Mouse (Mus musculus): ENCODE data around the gene Gcc2. TPM values are rescaled to one million over a fixed set of nuclear protein-coding genes. Genes with fewer than 3 reads are reported as not detected.
A peak's percentile ranks its signal among the peaks of the same experiment; 100 is the strongest.

Gene Gcc2
- 71.4 and 75.8 TPM in 2 replicates for polyA plus RNA-seq (2014; fragmentation: Nextera tagmentation; extraction: Ambion mirVana)

DNA sequence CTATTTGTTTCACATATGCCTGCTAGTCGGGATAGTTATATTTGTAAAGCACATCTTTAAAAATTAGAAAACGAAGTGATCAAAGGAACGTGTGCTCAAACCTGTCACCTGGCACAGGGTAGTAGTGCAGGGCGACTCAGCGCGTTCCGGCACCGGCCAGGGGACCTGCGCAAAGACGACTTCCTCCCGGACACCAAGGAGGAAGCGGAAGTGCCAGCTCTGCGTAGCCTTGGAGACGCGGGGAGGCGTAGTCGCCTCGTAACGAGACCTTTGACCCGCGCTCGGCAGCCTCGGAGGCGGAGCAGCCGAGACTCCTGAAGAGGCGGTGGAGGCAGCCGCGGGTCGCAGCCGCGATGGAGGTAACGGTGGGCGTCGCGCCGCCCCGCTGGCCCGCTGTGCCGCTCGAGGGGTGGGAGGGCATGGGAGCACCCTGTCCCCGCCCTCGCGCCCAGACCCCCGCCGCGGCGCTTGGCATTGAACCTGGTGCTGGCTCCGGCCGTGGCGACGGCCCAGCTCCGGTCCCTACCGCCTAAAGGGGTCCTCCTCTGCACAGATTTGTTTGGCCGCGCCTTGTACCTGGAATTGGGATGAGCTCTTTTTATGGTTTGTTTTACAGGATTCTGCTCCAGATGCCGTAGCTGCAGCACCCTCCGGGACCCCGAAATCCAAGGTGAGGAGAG is at the start of gene Gcc2:
Gene Gcc2, plus strand, starts transcription at position 285 of the 680 bp plus-strand sequence.
- peaks cover 3% of the 10 kb centered on the region; the same call in 1 of the 2 replicates for H3K4me1 ChIP-seq (ENCODE audit: control insufficient read depth, insufficient read depth, low read length)
- peak within 1 kb of the TSS; percentile 49 for H3K27ac ChIP-seq (ENCODE audit: low read length)
- peaks cover 6% of the 10 kb centered on the region for H3K36me3 ChIP-seq (ENCODE audit: control insufficient read depth, insufficient read depth, low read length)
- ATAC-seq (ENCODE audit: insufficient number of reproducible peaks, insufficient read depth, low FRiP score, low read depth) = peak; percentile 97
- WGBS = under 1% methylated on average over 58 of the region's 58 CpGs
- H3K27me3 ChIP-seq (ENCODE audit: control insufficient read depth, insufficient read depth, low read length) = no peaks in the 10 kb centered on the region
- peak within 1 kb of the TSS; percentile 54 for H3K9ac ChIP-seq (replicated peaks; ENCODE audit: low read depth, low read length)
- peak within 1 kb of the TSS; percentile 60 for H3K4me3 ChIP-seq (ENCODE audit: low read depth, low read length)
- H3K4me2 ChIP-seq (replicated peaks; ENCODE audit: low read depth, low read length) = peak within 1 kb of the TSS; percentile 50
- H3K9me3 ChIP-seq (ENCODE audit: control insufficient read depth, low read depth, low read length) = no peaks in the 10 kb centered on the region

DNA sequence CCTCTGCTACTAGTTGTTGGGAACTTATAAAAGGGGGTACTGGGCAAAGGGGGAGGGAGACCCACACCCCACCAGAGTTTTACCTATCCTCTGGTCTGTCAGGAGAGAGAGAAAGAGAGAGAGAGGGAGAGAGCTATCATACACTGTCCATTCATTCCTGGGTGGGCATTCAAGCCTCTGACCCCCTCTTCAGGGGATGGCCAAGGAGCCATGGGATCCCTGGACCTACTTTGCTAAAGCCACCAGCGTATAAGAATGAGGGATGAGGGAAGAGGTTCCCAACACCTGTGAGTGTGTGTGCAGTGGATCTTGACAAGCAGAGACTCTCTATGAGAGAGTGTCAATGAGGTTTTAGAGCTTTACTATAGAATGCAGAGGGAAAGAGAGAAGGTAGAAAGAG is 49.3 kb upstream of the Gcc2 start:
- no peak for ATAC-seq (ENCODE audit: insufficient number of reproducible peaks, insufficient read depth, low FRiP score, low read depth)
- Histone ChIP-seq H3K4me2 (replicated peaks; ENCODE audit: low read depth, low read length) (no peak overlapping the region), H3K27me3 (ENCODE audit: control insufficient read depth, insufficient read depth, low read length) (no peaks in the 10 kb centered on the region), H3K27ac (ENCODE audit: low read length) (no peak overlapping the region), H3K36me3 (ENCODE audit: control insufficient read depth, insufficient read depth, low read length) (no peaks in the 10 kb centered on the region), H3K9ac (replicated peaks; ENCODE audit: low read depth, low read length) (no peak overlapping the region), H3K9me3 (ENCODE audit: control insufficient read depth, low read depth, low read length) (no peaks in the 10 kb centered on the region), H3K4me1 (ENCODE audit: control insufficient read depth, insufficient read depth, low read length) (no peaks in the 10 kb centered on the region), H3K4me3 (ENCODE audit: low read depth, low read length) (no peak overlapping the region)
- WGBS = 26% methylated on average over 1 of the region's 1 CpGs

GRCm38 (mm10) chr10:58206639-58207404 is 48.5 kb upstream of the Gcc2 start:
- Histone ChIP-seq H3K9me3 (ENCODE audit: control insufficient read depth, low read depth, low read length) (no peaks in the 10 kb centered on the region), H3K36me3 (ENCODE audit: control insufficient read depth, insufficient read depth, low read length) (no peaks in the 10 kb centered on the region), H3K9ac (replicated peaks; ENCODE audit: low read depth, low read length) (no peak overlapping the region), H3K27me3 (ENCODE audit: control insufficient read depth, insufficient read depth, low read length) (no peaks in the 10 kb centered on the region), H3K4me1 (ENCODE audit: control insufficient read depth, insufficient read depth, low read length) (no peaks in the 10 kb centered on the region), H3K4me2 (replicated peaks; ENCODE audit: low read depth, low read length) (no peak overlapping the region), H3K4me3 (ENCODE audit: low read depth, low read length) (no peak overlapping the region), H3K27ac (ENCODE audit: low read length) (no peak overlapping the region)
- 86% methylated on average over 4 of the region's 4 CpGs for WGBS
- ATAC-seq (ENCODE audit: insufficient number of reproducible peaks, insufficient read depth, low FRiP score, low read depth) = no peak

DNA sequence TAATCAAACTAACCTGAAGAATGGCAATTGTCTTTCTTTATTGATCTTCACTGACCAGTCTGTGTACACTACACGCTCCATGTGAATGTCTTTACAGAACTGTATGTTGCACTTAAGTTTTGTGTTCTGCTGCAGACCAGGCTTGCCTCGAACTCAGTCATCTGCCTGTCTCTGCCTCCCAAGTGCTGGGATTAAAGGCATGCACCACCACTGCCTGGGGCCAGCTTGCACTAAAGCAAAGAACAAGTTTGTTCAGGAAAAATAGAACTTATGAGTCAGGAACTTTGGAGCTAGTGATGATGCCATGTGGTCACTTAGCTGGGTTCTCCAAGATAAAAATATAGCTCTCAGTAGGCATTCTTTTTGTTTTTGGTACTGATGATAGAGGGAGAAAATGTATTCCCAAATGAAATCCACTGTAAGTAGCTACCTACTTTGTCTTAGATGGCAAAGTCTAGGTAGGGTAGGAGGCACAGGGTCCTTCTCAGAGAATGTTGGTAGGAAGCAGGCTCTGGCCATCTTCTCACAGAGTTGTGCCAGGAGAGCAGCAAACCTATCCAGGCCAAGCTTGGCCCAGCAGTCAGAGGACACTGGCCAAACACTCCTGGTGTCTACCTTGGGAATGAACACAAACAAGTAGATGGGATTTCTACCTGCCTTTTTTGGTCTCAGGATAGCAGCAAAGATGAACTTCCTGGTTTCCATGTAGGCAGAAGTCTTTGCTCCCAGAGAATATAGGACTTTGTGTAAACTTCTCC is 45.4 kb upstream of the Gcc2 start:
- WGBS = 66% methylated on average over 2 of the region's 2 CpGs
- H3K27me3 ChIP-seq (ENCODE audit: control insufficient read depth, insufficient read depth, low read length) = no peaks in the 10 kb centered on the region
- ATAC-seq (ENCODE audit: insufficient number of reproducible peaks, insufficient read depth, low FRiP score, low read depth) = no peak

GRCm38 (mm10) chr10:58210514-58210913 is 44.8 kb upstream of the Gcc2 start:
- H3K9ac ChIP-seq (replicated peaks; ENCODE audit: low read depth, low read length) = no peak overlapping the region

More for the DNA sequence above, 45.4 kb upstream of the Gcc2 start:
- no peak overlapping the region for H3K9ac ChIP-seq (replicated peaks; ENCODE audit: low read depth, low read length)
- H3K4me1 ChIP-seq (ENCODE audit: control insufficient read depth, insufficient read depth, low read length) = no peaks in the 10 kb centered on the region
- H3K36me3 ChIP-seq (ENCODE audit: control insufficient read depth, insufficient read depth, low read length) = no peaks in the 10 kb centered on the region
- H3K4me3 ChIP-seq (ENCODE audit: low read depth, low read length) = no peak overlapping the region
- no peak overlapping the region for H3K27ac ChIP-seq (ENCODE audit: low read length)
- no peaks in the 10 kb centered on the region for H3K9me3 ChIP-seq (ENCODE audit: control insufficient read depth, low read depth, low read length)
- H3K4me2 ChIP-seq (replicated peaks; ENCODE audit: low read depth, low read length) = no peak overlapping the region

GRCm38 (mm10) chr10:58211213-58211612 is 44.1 kb upstream of the Gcc2 start:
- no peaks in the 10 kb centered on the region for H3K27me3 ChIP-seq (ENCODE audit: control insufficient read depth, insufficient read depth, low read length)
- no peaks in the 10 kb centered on the region for H3K9me3 ChIP-seq (ENCODE audit: control insufficient read depth, low read depth, low read length)
- H3K4me1 ChIP-seq (ENCODE audit: control insufficient read depth, insufficient read depth, low read length) = no peaks in the 10 kb centered on the region
- 87% methylated on average over 2 of the region's 2 CpGs for WGBS
- no peak overlapping the region for H3K4me2 ChIP-seq (replicated peaks; ENCODE audit: low read depth, low read length)
- ATAC-seq (ENCODE audit: insufficient number of reproducible peaks, insufficient read depth, low FRiP score, low read depth) = no peak
- H3K9ac ChIP-seq (replicated peaks; ENCODE audit: low read depth, low read length) = no peak overlapping the region
- H3K36me3 ChIP-seq (ENCODE audit: control insufficient read depth, insufficient read depth, low read length) = no peaks in the 10 kb centered on the region
- H3K4me3 ChIP-seq (ENCODE audit: low read depth, low read length) = no peak overlapping the region
- no peak overlapping the region for H3K27ac ChIP-seq (ENCODE audit: low read length)

More at GRCm38 (mm10) chr10:58210514-58210913, 44.8 kb upstream of the Gcc2 start:
- 59% methylated on average over 1 of the region's 1 CpGs for WGBS
- no peaks in the 10 kb centered on the region for H3K27me3 ChIP-seq (ENCODE audit: control insufficient read depth, insufficient read depth, low read length)
- H3K36me3 ChIP-seq (ENCODE audit: control insufficient read depth, insufficient read depth, low read length) = no peaks in the 10 kb centered on the region
- no peak overlapping the region for H3K4me2 ChIP-seq (replicated peaks; ENCODE audit: low read depth, low read length)
- H3K4me1 ChIP-seq (ENCODE audit: control insufficient read depth, insufficient read depth, low read length) = no peaks in the 10 kb centered on the region
- H3K4me3 ChIP-seq (ENCODE audit: low read depth, low read length) = no peak overlapping the region
- H3K27ac ChIP-seq (ENCODE audit: low read length) = no peak overlapping the region
- no peak for ATAC-seq (ENCODE audit: insufficient number of reproducible peaks, insufficient read depth, low FRiP score, low read depth)
- H3K9me3 ChIP-seq (ENCODE audit: control insufficient read depth, low read depth, low read length) = no peaks in the 10 kb centered on the region

GRCm38 (mm10) chr10:58212230-58212629 is 43.1 kb upstream of the Gcc2 start:
- Histone ChIP-seq H3K4me1 (ENCODE audit: control insufficient read depth, insufficient read depth, low read length) (no peaks in the 10 kb centered on the region), H3K9ac (replicated peaks; ENCODE audit: low read depth, low read length) (no peak overlapping the region), H3K4me3 (ENCODE audit: low read depth, low read length) (no peak overlapping the region), H3K9me3 (ENCODE audit: control insufficient read depth, low read depth, low read length) (peaks cover 3% of the 10 kb centered on the region; the same call in 1 of the 2 replicates), H3K36me3 (ENCODE audit: control insufficient read depth, insufficient read depth, low read length) (no peaks in the 10 kb centered on the region), H3K27me3 (ENCODE audit: control insufficient read depth, insufficient read depth, low read length) (no peaks in the 10 kb centered on the region), H3K27ac (ENCODE audit: low read length) (no peak overlapping the region), H3K4me2 (replicated peaks; ENCODE audit: low read depth, low read length) (no peak overlapping the region)
- ATAC-seq (ENCODE audit: insufficient number of reproducible peaks, insufficient read depth, low FRiP score, low read depth) = no peak
- 78% methylated on average over 7 of the region's 7 CpGs for WGBS

DNA sequence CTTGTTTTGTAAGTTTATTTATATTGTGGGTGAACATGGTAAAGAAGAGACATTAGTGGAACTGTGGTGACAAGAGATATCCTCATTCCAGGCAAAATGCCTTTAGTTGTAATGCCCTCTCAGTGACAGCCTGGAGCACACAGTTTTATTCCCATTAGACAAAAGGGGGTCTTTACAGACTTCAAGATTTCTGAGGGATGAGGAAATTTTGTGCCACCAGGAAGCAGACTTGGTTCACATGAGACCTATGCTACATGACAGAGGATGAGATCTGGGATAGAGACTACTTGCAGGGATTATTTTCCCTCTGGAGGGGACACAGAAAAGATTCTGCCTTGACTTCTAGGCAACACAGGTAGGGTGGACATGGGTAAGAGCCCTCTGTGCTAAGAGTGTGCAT is 40.8 kb upstream of the Gcc2 start:
- ATAC-seq (ENCODE audit: insufficient number of reproducible peaks, insufficient read depth, low FRiP score, low read depth) = no peak
- Histone ChIP-seq H3K4me3 (ENCODE audit: low read depth, low read length) (no peak overlapping the region), H3K36me3 (ENCODE audit: control insufficient read depth, insufficient read depth, low read length) (no peaks in the 10 kb centered on the region), H3K4me1 (ENCODE audit: control insufficient read depth, insufficient read depth, low read length) (no peaks in the 10 kb centered on the region), H3K4me2 (replicated peaks; ENCODE audit: low read depth, low read length) (no peak overlapping the region), H3K9me3 (ENCODE audit: control insufficient read depth, low read depth, low read length) (peaks cover 4% of the 10 kb centered on the region; the same call in 1 of the 2 replicates), H3K27ac (ENCODE audit: low read length) (no peak overlapping the region), H3K9ac (replicated peaks; ENCODE audit: low read depth, low read length) (no peak overlapping the region), H3K27me3 (ENCODE audit: control insufficient read depth, insufficient read depth, low read length) (no peaks in the 10 kb centered on the region)

Data from stomach, embryonic 14.5 days (tissue).